Mouse (Mus musculus) urinary bladder, adult 18-20 months (tissue): ENCODE measurements around the gene Itga10.
A peak's percentile ranks its signal among the peaks of the same experiment; 100 is the strongest.
"Not testable (repeated sequence)": the region's sequence is repeated elsewhere in the genome, so short reads cannot be mapped to it uniquely, and the experiment has no call there.

Experiments used
- DNase-seq, 2 experiments: peaks; one replicate each; pipeline ENCODE4 v3.0.0; 2022; ENCODE audit warnings: low spot score in 2 of 2, mixed read lengths in 2 of 2

Itga10 gene

GRCm38 (mm10) chr3:96645018-96645649 is at the start of gene Itga10:
Itga10 (plus strand) TSS chr3:96645584.
- no peak for DNase-seq

- DNase-seq, result no peak
Measured at GRCm38 (mm10) chr3:96595661-96596060, 49.7 kb upstream of the Itga10 start.

- no peak for DNase-seq
Measured at GRCm38 (mm10) chr3:96596228-96596707, 49.1 kb upstream of the Itga10 start, which contains the start of gene Ankrd34a. Ankrd34a (plus strand) TSS chr3:96596636.

GRCm38 (mm10) chr3:96596855-96597254 is 48.5 kb upstream of the Itga10 start:
- no peak for DNase-seq

- DNase-seq, result no peak
Measured at GRCm38 (mm10) chr3:96597435-96597891, 47.9 kb upstream of the Itga10 start.

- DNase-seq, result peak in 1 of 2 experiments; percentile 45
Measured at GRCm38 (mm10) chr3:96598156-96599068, 47.0 kb upstream of the Itga10 start.

- no peak for DNase-seq
Measured at GRCm38 (mm10) chr3:96599069-96599393, 46.4 kb upstream of the Itga10 start.

- no peak for DNase-seq
Measured at GRCm38 (mm10) chr3:96599411-96599810, 46.0 kb upstream of the Itga10 start.

- DNase-seq, result peak; percentile 72 to 89
Measured at GRCm38 (mm10) chr3:96600639-96601250, 44.6 kb upstream of the Itga10 start, which contains the start of gene Lix1l. Lix1l (plus strand) TSS chr3:96601149.

- peak; percentile 45 to 65 for DNase-seq
Measured at GRCm38 (mm10) chr3:96601251-96601787, 44.1 kb upstream of the Itga10 start.

GRCm38 (mm10) chr3:96601941-96602703 is 43.3 kb upstream of the Itga10 start:
- no peak for DNase-seq

GRCm38 (mm10) chr3:96602704-96603084 is 42.7 kb upstream of the Itga10 start:
- no peak for DNase-seq

- no peak for DNase-seq
Measured at GRCm38 (mm10) chr3:96603311-96603710, 42.1 kb upstream of the Itga10 start.

- DNase-seq, result not testable (repeated sequence)
Measured at GRCm38 (mm10) chr3:96606007-96606406, 39.4 kb upstream of the Itga10 start.

- DNase-seq, result no peak
Measured at GRCm38 (mm10) chr3:96606618-96607017, 38.8 kb upstream of the Itga10 start.

- no peak for DNase-seq
Measured at GRCm38 (mm10) chr3:96617941-96618340, 27.4 kb upstream of the Itga10 start.

GRCm38 (mm10) chr3:96623201-96623600 is 22.2 kb upstream of the Itga10 start:
- DNase-seq, result no peak

GRCm38 (mm10) chr3:96629729-96630600 is 15.4 kb upstream of the Itga10 start, which contains the start of gene Rbm8a:
Rbm8a (plus strand) TSS chr3:96629933.
- DNase-seq, result peak; percentile 94 to 95

- DNase-seq, result no peak
Measured at GRCm38 (mm10) chr3:96632058-96632457, 13.3 kb upstream of the Itga10 start.

- DNase-seq, result no peak
Measured at GRCm38 (mm10) chr3:96634015-96634414, 11.4 kb upstream of the Itga10 start.
